Mouse (Mus musculus): ENCODE results near the gene Kxd1. TPM values are rescaled to one million over a fixed set of nuclear protein-coding genes. Genes with fewer than 3 reads are reported as not detected.
A peak's percentile ranks its signal among the peaks of the same experiment; 100 is the strongest.

Kxd1 gene
- total RNA-seq (2021) = 10 to 100 TPM; 57.8 to 61.0 TPM
- long read RNA-seq, experiment 1, transcript Kxd1-201 (5 exons, 1,216 nt) = major isoform, 49 of 62 reads
- long read RNA-seq, experiment 1, partial matches to known transcripts = 8 of 62 reads
- long read RNA-seq, experiment 1, other reads (novel, unspliced or antisense) = 4 of 62 reads
- long read RNA-seq, experiment 2, transcript Kxd1-201 (5 exons, 1,216 nt) = major isoform, 48 of 63 reads
- long read RNA-seq, experiment 2, partial matches to known transcripts = 5 of 63 reads
- long read RNA-seq, experiment 2, other reads (novel, unspliced or antisense) = 9 of 63 reads

DNA sequence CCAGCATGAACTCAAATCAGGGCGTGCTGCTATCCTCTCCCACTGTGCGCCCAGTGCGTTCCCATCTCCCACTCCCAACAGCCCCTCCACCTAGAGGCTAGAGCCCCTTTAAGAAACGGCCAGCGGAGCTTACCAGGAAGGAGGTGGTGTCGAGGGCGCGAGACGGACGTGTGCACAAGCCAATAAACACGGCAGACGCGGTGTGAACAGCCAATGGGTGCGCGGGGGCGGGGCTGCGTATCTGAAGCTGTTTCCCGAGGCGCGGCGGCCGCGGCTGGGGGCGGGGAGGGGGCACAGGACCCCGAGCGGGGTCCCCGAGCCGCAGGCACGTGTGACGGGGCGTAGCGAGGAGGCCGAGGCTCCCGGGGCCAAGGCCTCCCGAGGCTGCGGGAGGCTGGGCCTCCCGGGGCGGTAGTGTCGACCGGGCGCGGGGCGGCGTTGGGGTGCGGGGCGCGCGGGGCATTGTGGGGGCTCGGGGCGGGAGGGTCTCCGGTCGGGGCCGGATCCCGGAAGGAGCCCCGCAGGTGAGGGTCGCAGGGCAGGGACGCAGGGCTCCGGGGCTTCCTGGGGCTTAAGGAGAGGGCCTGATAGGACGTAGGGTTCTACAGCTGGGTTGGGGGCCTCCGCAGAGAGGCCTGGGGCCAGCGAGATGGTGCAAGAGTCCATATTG lies at the start of gene Kxd1, which contains the start of gene Fkbp8:
Kxd1 (minus strand) TSS at position 445 of the 670 bp plus-strand sequence.
Fkbp8 (plus strand) TSS at position 213 of the 670 bp plus-strand sequence.
- DNase-seq = peak; percentile 97

GRCm38 (mm10) chr8:70577207-70577606 lies 49.5 kb upstream of the Kxd1 start:
- no peak for DNase-seq

GRCm38 (mm10) chr8:70574915-70575314 lies 47.2 kb upstream of the Kxd1 start:
- DNase-seq = peak; percentile 52

DNA sequence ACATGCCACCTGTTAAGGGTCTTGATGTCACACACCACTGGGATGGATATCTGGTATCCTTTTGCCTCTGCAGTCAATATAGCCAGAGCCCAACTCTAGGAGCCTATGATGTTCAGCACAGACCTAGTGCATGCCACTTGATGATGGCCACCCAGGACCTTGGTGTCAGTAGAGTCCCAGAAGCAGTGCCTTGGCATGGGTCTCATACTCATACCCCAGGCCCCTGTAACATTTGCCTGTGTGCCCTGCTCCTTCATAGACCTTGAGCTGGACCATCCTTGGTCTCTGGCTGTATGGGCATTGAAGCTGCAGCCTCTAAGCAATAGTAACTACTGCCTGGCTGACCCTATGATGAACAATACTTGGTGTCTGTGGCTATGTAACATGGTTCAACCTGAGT lies 46.5 kb upstream of the Kxd1 start:
- DNase-seq = no peak

- DNase-seq = peak; percentile 64
Observed at GRCm38 (mm10) chr8:70570990-70571389, 43.2 kb upstream of the Kxd1 start.

DNA sequence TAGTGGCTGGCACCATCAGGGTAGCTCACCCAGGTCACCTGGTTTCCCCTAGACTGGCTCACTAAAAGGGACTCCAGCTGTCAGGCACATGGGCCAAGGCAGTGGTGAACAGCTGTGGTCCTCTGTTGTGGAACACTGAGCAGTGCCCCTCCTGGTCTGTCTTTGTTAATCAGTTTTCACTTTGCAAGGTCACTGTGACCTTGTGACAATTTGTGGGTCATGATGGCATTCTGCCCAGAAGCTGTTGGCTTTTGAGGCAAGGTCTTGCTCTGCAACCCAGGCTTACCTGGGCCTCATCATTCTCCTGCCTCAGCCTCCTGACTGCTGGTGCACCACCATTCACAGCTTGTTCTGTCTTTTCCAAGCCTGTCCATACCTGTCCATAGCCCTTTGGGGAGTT lies 42.6 kb upstream of the Kxd1 start:
- DNase-seq = no peak

DNA sequence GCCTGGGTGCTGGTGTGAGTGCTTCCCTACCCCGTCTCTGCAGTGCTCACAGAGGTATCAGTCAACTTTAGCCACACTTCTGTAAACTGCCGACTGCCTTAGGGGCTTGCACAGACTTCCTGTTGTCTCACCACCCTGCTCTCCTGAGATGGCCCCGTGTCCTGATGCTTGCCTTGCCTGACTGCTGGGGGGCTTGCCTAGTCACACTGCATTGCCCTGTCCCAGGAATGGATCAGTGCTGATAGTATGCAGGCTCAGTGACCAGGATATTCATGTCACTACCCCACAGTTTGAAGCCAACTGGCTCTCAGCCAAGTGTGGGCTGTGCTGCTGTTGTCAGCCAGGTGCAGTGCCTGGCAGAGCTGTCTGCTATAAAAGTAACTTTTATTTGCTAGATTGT lies 37.8 kb upstream of the Kxd1 start:
- no peak for DNase-seq

DNA sequence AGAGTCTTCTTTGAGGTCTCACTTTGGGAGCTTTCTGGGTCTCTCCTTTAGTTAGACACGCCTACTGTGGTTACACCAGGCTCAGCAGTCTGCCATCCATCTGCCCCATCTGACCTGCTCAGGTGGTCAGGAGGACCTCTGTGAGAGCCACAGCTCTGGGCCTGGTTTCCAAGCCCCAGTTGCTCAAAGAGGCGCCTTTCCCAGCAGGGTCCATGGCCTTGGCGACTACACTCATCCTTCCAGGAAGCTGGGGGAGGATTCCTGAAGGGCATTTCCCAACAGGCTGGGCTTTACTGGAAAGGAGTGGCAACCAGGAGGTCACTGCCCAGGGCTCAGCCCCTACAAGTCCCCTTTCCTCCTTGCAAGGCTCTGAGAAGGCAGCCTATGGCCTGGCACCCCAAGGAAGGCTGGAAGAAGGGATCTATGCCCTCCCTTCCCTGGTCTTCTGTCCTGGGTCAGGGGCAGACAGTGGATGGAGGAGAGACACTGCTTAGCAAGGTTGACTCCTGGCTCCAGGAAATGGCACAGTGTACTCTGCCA lies 37.0 kb upstream of the Kxd1 start:
- DNase-seq = no peak

GRCm38 (mm10) chr8:70563763-70564387 lies 36.1 kb upstream of the Kxd1 start:
- DNase-seq = no peak

DNA sequence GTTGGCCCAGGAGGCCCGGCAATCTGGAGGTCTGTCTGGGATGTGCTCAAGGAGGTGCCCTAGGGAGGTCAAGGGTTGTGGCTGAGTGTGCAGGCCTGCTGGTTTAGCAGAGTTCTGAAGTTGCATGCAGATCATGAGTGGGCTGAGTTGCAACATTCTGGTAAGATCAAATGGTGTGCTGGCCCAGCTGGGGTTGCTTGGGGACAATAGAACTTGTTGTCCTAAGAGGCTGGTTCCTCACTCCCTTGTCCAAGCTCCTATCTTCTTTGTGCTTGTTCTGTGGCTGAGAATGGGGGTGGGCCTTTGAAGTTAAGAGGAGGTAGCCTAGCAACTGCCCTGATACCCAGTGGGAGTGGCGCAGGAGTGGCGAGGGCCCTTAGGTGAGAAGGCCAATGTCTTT lies 35.0 kb upstream of the Kxd1 start:
- DNase-seq = no peak

GRCm38 (mm10) chr8:70561809-70562535 lies 34.2 kb upstream of the Kxd1 start:
- no peak for DNase-seq

DNA sequence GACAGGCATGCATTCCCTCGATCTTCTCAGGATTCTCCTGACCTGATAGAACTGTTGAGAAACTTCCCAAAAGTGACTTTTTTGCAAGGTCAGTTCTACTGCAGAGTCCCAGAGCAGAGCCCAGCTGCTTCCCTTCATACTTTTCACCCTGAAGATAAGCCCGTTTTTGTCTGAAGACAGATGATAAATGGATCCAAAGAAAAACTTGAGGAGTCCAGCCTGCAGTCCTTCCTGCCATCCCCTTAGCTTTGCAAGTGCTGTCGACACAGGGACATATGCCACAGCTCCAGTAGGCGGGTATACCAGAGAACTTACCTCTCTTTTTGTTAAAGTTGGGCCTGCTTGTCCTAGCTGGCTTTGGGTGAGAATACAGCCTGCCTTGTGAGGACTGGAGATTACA lies 33.6 kb upstream of the Kxd1 start:
- no peak for DNase-seq

- DNase-seq = no peak
Observed at GRCm38 (mm10) chr8:70560564-70560963, 32.8 kb upstream of the Kxd1 start.

GRCm38 (mm10) chr8:70560096-70560495 lies 32.3 kb upstream of the Kxd1 start:
- peak; percentile 50 for DNase-seq

DNA sequence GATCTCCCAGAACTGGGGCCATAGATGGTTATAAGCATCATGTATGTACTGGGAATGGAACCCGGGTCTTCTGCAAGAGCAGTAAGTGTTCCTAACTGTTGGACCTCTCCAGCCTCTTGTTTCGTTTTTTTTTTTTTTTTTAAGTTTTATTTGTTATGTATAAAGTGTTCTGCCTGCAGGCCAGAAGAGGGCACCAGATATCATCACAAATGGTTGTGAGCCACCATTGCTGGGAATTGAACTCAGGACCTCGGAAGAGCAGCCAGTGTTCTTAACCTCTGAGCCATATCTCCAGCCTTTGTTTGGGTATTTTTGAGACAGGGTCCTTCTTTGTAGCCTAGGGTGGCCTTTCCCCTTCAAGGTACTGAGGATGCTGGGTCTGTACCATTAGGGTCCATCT lies 31.2 kb upstream of the Kxd1 start:
- DNase-seq = no peak

DNA sequence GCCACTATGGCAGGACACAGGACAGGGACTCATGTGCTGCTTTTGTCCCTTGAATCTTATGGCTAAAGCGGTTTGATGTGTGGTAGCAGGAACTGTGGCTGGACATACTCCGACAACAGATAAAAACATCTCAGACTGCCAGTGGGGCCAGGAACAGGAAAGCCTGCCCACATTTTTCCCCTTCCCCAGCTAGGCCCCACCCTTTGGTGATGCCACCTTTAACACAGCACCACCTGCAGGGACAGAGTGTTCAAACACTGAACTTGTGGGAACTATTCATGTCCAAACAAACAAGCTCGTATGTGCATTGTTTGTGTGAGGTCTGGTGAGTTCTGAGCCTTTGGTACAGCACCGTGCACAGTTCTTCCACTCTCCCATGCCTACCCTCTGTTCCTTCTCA lies 30.6 kb upstream of the Kxd1 start:
- DNase-seq = no peak

DNA sequence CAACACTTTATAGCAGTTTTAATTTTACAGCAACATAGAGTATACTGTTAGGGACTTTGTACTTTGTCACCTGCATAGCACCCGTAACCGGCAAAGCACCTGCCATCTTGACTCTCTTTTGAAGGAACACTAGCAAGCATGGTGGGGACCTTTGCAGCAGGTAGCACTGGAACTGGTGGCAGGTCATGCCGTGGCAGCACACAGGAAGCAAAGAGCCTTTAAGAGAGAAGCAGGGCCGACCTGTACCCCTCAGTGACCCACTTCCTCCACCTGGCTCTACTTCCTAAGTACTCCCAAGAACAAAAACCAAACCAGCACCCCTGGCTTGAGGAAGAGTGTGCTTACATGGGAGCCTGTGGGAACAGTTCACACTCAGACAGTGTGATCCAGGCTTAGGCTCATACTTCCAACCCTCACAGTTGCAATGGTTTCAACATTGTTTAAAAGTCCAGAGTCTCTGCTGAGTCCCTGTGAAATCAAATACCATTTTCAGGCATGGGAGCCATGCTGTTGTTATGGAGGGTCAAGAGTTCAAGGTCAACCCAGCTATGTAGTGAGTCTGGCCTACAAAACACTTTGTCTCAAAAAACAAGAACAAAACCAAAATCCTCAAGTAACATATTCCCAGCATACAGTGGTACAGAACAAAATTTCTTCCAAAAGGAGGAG lies 27.5 kb upstream of the Kxd1 start:
- DNase-seq = no peak

DNA sequence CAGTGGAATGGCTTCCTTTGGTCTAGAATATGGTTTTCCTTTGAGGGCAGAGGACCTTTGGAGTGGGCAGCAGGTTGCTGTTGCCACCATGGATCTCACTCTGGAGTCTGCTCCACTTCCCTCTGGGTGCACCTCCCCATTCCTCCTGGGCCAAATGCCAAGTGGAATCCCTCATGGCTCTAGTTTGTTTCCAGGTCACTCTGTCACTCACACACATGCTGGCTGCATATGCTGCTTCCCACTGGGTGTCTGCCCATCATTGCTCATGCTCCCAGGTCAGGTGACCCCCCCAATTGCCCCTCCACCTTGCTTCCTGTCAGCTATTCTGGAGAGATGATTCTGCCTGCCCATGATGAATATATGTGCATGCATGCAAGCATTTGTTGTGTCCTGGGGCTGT lies 26.0 kb upstream of the Kxd1 start:
- DNase-seq = peak; percentile 57

GRCm38 (mm10) chr8:70552836-70553235 lies 25.1 kb upstream of the Kxd1 start:
- DNase-seq = no peak

DNA sequence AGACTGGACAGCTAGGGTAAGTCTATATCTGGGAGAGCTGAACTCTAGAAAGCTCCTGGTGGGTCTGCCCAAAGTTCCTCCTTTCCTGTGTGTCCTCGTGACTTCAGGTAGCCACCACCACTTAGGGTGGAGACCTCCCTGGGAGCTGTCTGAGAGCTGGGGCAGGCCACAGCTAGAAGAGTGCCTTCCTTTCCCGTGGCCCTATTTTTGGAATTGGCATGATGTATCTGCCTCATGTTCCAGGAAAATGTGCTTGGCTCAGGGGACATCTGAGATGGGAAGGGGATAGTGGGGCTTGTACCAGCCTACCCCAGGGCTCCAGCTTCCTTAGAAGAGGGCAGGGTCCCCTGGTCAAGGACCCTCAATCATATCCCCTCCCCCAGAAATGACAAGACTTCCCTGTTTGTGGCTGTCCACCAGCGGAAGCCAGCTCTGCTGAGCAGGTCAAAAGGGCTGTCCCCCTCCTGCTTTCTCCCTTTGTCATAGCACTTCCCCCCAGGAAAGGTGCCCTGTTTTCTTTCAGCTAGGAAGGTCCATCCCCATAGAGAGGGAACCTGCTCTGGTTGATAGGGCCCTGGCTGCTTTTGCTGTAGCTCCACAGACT lies 23.9 kb upstream of the Kxd1 start:
- DNase-seq = no peak

- DNase-seq = no peak
Observed at GRCm38 (mm10) chr8:70549412-70550184, 21.8 kb upstream of the Kxd1 start.

Data from gastrocnemius, postnatal 10 days (tissue).